Mouse (Mus musculus) ES-Bruce4 (cell line): Measurements from ENCODE around the gene Gm11084. TPM values are rescaled to one million over a fixed set of nuclear protein-coding genes. Genes with fewer than 3 reads are reported as not detected.

Experiments
- H3K27ac ChIP-seq: 2 replicates; pipeline ENCODE4 v1.5.1; 2012; ENCODE audit warnings: low read length, inconsistent platforms; ENCODE audit not compliant: insufficient read depth
- H3K27me3 ChIP-seq: 2 replicates; pipeline ENCODE4 v1.6.1; 2012; ENCODE audit warnings: mild to moderate bottlenecking, low read length, inconsistent platforms; ENCODE audit not compliant: control insufficient read depth, poor library complexity, insufficient read depth, severe bottlenecking
- H3K36me3 ChIP-seq: 2 replicates; pipeline ENCODE4 v1.6.1; 2012; ENCODE audit warnings: inconsistent platforms, mild to moderate bottlenecking, low read length, moderate library complexity; ENCODE audit not compliant: control insufficient read depth, poor library complexity, insufficient read depth, severe bottlenecking
- H3K4me1 ChIP-seq: one replicate; pipeline ENCODE4 v1.8.1; 2011; ENCODE audit warnings: low read length; ENCODE audit not compliant: control insufficient read depth, insufficient read depth
- H3K4me3 ChIP-seq: 2 replicates; pipeline ENCODE4 v1.5.1; 2011; ENCODE audit warnings: low read depth, mild to moderate bottlenecking, low read length
- H3K9ac ChIP-seq: 2 replicates; pipeline ENCODE4 v1.6.1; 2012; ENCODE audit warnings: low read depth, mild to moderate bottlenecking, inconsistent platforms; ENCODE audit not compliant: poor library complexity, severe bottlenecking
- H3K9me3 ChIP-seq: replicated peaks from 2 replicates; pipeline ENCODE4 v1.6.1; 2012; ENCODE audit warnings: mild to moderate bottlenecking, low read length, inconsistent platforms; ENCODE audit not compliant: control insufficient read depth, poor library complexity, insufficient read depth, severe bottlenecking
- CTCF ChIP-seq: IDR thresholded peaks from one replicate; pipeline ENCODE4 v1.8.1; 2011; ENCODE audit warnings: low read depth, low read length
- EP300 ChIP-seq: IDR thresholded peaks from 2 replicates; pipeline ENCODE4 v1.6.1; 2011; ENCODE audit warnings: low read depth, low read length; ENCODE audit not compliant: insufficient read depth
- POLR2A ChIP-seq: IDR thresholded peaks from one replicate; pipeline ENCODE4 v1.8.1; 2011; ENCODE audit warnings: low read length; ENCODE audit not compliant: insufficient read depth
- polyA plus RNA-seq: library from polyadenylated mRNA; stranded (reverse); fragments of >200 nt; gene quantifications from 2 replicates; pipeline ENCODE4 v1.2.4, GENCODE M21; 2011; ENCODE audit warnings: low read depth; ENCODE audit not compliant: missing spikeins, insufficient read depth, insufficient read length

Gm11084 gene
- polyA plus RNA-seq, 1 experiment = not detected

- H3K9me3 ChIP-seq = no peaks in the 10 kb centered on the region
- no peaks in the 10 kb centered on the region for H3K4me1 ChIP-seq
- no peak overlapping the region for H3K4me3 ChIP-seq
- H3K27ac ChIP-seq = peak overlapping the region; percentile 56
- peaks cover 15% of the 10 kb centered on the region; the same call in 1 of the 2 replicates for H3K36me3 ChIP-seq
- no peaks in the 10 kb centered on the region for H3K27me3 ChIP-seq
- no peak overlapping the region for H3K9ac ChIP-seq
- TF ChIP-seq POLR2A (no peak), EP300 (no peak), CTCF (no peak)
Measured at GRCm38 (mm10) chr2:72952979-72953378, 33.5 kb downstream of the Gm11084 start.

DNA sequence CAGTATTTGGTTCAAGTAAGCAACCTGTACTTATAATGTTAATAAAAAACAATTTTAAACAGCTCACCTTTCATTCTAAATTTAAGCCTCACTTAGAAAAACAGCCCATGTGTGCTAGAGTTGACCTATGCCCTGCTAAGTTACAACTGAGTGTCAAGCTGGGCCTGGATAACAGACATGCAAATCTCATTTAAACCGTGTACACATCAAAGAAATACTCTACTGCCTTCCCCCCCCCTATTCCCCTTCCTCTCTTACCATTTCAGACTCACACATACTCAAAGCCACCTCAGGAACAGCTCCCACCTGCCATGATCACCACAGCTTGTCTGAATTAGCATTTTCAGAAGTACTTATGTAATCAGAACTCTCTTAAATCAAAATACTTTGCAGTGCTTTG, 50.6 kb downstream of the Gm11084 start:
- Histone ChIP-seq H3K9me3 (no peaks in the 10 kb centered on the region), H3K36me3 (peaks cover 15% of the 10 kb centered on the region), H3K9ac (no peak overlapping the region), H3K4me1 (no peaks in the 10 kb centered on the region), H3K4me3 (no peak overlapping the region), H3K27ac (no peak overlapping the region), H3K27me3 (no peaks in the 10 kb centered on the region)
- no peak for TF ChIP-seq EP300
- no peak for TF ChIP-seq CTCF
- TF ChIP-seq POLR2A = no peak

DNA sequence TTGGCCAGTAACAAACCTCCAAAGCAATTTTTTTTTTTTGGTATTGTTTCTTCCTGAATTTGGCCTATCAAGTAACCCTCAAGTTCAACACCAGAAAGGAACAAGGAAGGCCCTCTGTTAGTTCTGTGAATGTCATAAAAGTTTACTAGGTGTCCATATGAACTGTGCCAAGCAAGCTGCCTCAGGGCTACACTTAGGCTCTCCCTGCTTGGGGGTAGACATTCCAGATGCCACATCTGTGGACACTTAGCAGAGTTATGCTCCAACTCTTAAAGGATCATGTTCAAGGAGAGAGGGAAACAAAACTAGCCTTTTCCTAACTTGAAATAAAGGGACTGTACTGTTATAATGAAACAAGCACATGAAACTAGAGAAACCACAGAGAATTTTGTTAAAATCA, 54.3 kb downstream of the Gm11084 start:
- H3K4me1 ChIP-seq = no peaks in the 10 kb centered on the region
- no peaks in the 10 kb centered on the region for H3K36me3 ChIP-seq
- H3K9me3 ChIP-seq = no peaks in the 10 kb centered on the region
- H3K27me3 ChIP-seq = no peaks in the 10 kb centered on the region
- H3K4me3 ChIP-seq = no peak overlapping the region
- TF ChIP-seq EP300 = no peak
- TF ChIP-seq POLR2A = no peak
- TF ChIP-seq CTCF = no peak
- no peak overlapping the region for H3K9ac ChIP-seq
- no peak overlapping the region for H3K27ac ChIP-seq

- TF ChIP-seq EP300 = no peak
- TF ChIP-seq CTCF = no peak
- no peak for TF ChIP-seq POLR2A
- H3K4me3 ChIP-seq = no peak overlapping the region
- no peaks in the 10 kb centered on the region for H3K4me1 ChIP-seq
- H3K9me3 ChIP-seq = no peaks in the 10 kb centered on the region
- H3K27ac ChIP-seq = no peak overlapping the region
- H3K36me3 ChIP-seq = no peaks in the 10 kb centered on the region
- H3K9ac ChIP-seq = no peak overlapping the region
- H3K27me3 ChIP-seq = no peaks in the 10 kb centered on the region
Measured at GRCm38 (mm10) chr2:72924981-72925380, 61.5 kb downstream of the Gm11084 start.

Other genes with a start within 250 kb of the Gm11084 start
- gene Sp3, start 6.3 kb downstream of the Gm11084 start, polyA plus RNA-seq = 98.0 and 102 TPM in 2 replicates
- gene Ola1, start 232.2 kb upstream of the Gm11084 start, polyA plus RNA-seq = 186 and 205 TPM in 2 replicates